ENCODE assay signal across 21 mouse cellular contexts in the genomic region with DNA sequence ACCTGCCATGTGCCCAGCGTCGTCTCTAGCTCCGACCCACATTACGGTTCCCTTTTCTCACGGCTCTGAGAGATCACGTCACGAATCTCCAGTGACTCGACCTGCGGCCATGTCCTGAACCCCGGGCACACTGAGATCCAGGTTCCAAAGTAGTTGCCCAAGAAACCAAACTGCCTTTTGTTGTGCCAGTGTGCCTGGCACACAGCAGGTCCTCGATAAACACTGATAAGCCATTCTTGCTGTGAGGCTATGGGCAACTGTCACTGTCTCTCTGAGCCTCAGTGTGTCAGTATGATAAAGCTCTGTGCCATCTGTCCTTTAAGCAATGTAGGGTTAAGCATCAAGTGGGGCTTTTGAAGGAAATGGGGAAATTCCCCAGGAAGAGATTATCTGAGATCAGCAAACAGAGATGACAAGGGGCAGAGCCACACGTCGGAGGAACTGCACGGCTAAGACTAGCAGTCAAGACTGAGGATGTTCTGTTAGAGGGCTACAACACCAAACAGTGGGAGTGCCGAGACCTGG. TPM values are rescaled to one million over a fixed set of nuclear protein-coding genes. Genes with fewer than 3 reads are reported as not detected.
DNase-seq lines count a peak whose midpoint lies in the region; ATAC-seq and TF ChIP-seq lines count a peak whose summit lies in the region.
"Had no signal": no experiment of that assay in that cellular context is flagged by ENCODE, and none has a peak within 500 bp of the region (broad histone marks: within the 10 kb centered on the region; RNA-seq: fewer than 3 reads in every experiment).

No protein-coding gene starts in this region.

- no peaks in the 10 kb centered on the region for H3K36me3 ChIP-seq in hindbrain, embryonic 10.5 days
- H3K36me3 ChIP-seq in hindbrain, embryonic 16.5 days (ENCODE audit: control insufficient read depth, insufficient read depth, low read length): no peaks in the 10 kb centered on the region
- H3K36me3 ChIP-seq: liver, embryonic 15.5 days; midbrain, embryonic 15.5 days had no signal

- no peak for TF ChIP-seq POLR2A in bone marrow macrophage, adult 2 months (IDR thresholded peaks at IDR 0.05; ENCODE audit: borderline replicate concordance, low read depth, low read length)

- WGBS in hindbrain, embryonic 10.5 days: 89% methylated on average over 15 of the region's 15 CpGs
- 82% methylated on average over 15 of the region's 15 CpGs for WGBS in hindbrain, embryonic 16.5 days

- TF ChIP-seq CTCF in bone marrow macrophage, adult 2 months (IDR thresholded peaks at IDR 0.05; ENCODE audit: low read depth, low read length): no peak

- no peak overlapping the region for H3K4me3 ChIP-seq in hindbrain, embryonic 10.5 days
- H3K4me3 ChIP-seq in hindbrain, embryonic 16.5 days (ENCODE audit: low read length): no peak overlapping the region
- peak overlapping the region; percentile 3; the same call in 1 of the 2 replicates for H3K4me3 ChIP-seq in bone marrow macrophage, adult 2 months (ENCODE audit: insufficient read depth, low read length)
- H3K4me3 ChIP-seq: forebrain, embryonic 13.5 days; liver, embryonic 15.5 days; midbrain, embryonic 15.5 days had no signal

- no peak for DNase-seq in hindbrain, embryonic 10.5 days (ENCODE audit: low spot score)
- peak; percentile 81 for DNase-seq in CD4-positive, CD25-positive, alpha-beta regulatory T cell, adult 2 months (ENCODE audit: low read depth, low spot score)
- no peak for DNase-seq in adrenal gland, postnatal 36 days
- DNase-seq in thymus, postnatal 36 days: no peak
- DNase-seq in urinary bladder, postnatal 36 days (ENCODE audit: low spot score in 2 of 2): no peak
- DNase-seq: cerebellum, adult 8-10 months; embryo, embryonic 11 days; heart, postnatal 4 days; kidney, postnatal 36 days; lung, postnatal 36 days; right cerebral cortex, postnatal 4 days; thymus, adult 2 months had no signal

- H3K4me1 ChIP-seq in hindbrain, embryonic 10.5 days (replicated peaks): peaks cover 23% of the 10 kb centered on the region
- no peaks in the 10 kb centered on the region for H3K4me1 ChIP-seq in hindbrain, embryonic 16.5 days (ENCODE audit: control insufficient read depth, insufficient read depth, low read depth, low read length)
- peaks cover 22% of the 10 kb centered on the region for H3K4me1 ChIP-seq in bone marrow macrophage, adult 2 months (ENCODE audit: control insufficient read depth, insufficient read depth, low read length)
- H3K4me1 ChIP-seq: forebrain, embryonic 13.5 days; midbrain, embryonic 15.5 days had no signal

- peaks cover 15% of the 10 kb centered on the region for H3K27me3 ChIP-seq in hindbrain, embryonic 10.5 days (ENCODE audit: insufficient read depth, poor library complexity, severe bottlenecking)
- H3K27me3 ChIP-seq in hindbrain, embryonic 16.5 days (replicated peaks; ENCODE audit: control insufficient read depth, insufficient read depth, low read length): no peaks in the 10 kb centered on the region; the same call in 1 of the 2 replicates
- H3K27me3 ChIP-seq: forebrain, embryonic 13.5 days; liver, embryonic 15.5 days had no signal

- peak overlapping the region; percentile 8; the same call in 1 of the 2 replicates for H3K27ac ChIP-seq in hindbrain, embryonic 10.5 days
- no peak overlapping the region for H3K27ac ChIP-seq in hindbrain, embryonic 16.5 days (ENCODE audit: low read depth, low read length)
- peak overlapping the region; percentile 59 for H3K27ac ChIP-seq in bone marrow macrophage, adult 2 months (ENCODE audit: insufficient read depth, low read depth, low read length)
- H3K27ac ChIP-seq: forebrain, embryonic 13.5 days; liver, embryonic 15.5 days; midbrain, embryonic 15.5 days had no signal

- H3K9ac ChIP-seq in hindbrain, embryonic 16.5 days (ENCODE audit: low read depth, low read length): no peak overlapping the region
- H3K9ac ChIP-seq: forebrain, embryonic 13.5 days; liver, embryonic 15.5 days; midbrain, embryonic 15.5 days had no signal

- no peaks in the 10 kb centered on the region for H3K9me3 ChIP-seq in hindbrain, embryonic 10.5 days
- H3K9me3 ChIP-seq in hindbrain, embryonic 16.5 days (ENCODE audit: control insufficient read depth, low read length): no peaks in the 10 kb centered on the region
- H3K9me3 ChIP-seq: forebrain, embryonic 13.5 days; liver, embryonic 15.5 days; midbrain, embryonic 15.5 days had no signal

- no peak for ATAC-seq in hindbrain, embryonic 16.5 days
- peak; percentile 21; the same call in 1 of the 2 replicates for ATAC-seq in megakaryocyte, adult 5-6 weeks (ENCODE audit: poor library complexity, severe bottlenecking)
- ATAC-seq: forebrain, embryonic 13.5 days; intestine, embryonic 16.5 days; midbrain, embryonic 15.5 days had no signal

- no peak overlapping the region for H3K4me2 ChIP-seq in hindbrain, embryonic 16.5 days (ENCODE audit: low read length)
- H3K4me2 ChIP-seq: forebrain, embryonic 13.5 days; heart, embryonic 11.5 days; liver, embryonic 15.5 days; midbrain, embryonic 15.5 days had no signal

RNA-seq across cellular contexts. Expression of a gene that starts 4.2 kb away (rescaled TPM):
- 3.0 and 4.5 TPM in 2 replicates for polyA plus RNA-seq in hindbrain, embryonic 10.5 days (2016; fragmentation: Nextera tagmentation; extraction: Ambion mirVana)
- 0.61 and 0.75 TPM in 2 replicates for polyA plus RNA-seq in hindbrain, embryonic 16.5 days (2015; fragmentation: Nextera tagmentation; extraction: Ambion mirVana)
- 30.9 and 39.0 TPM in 2 replicates for polyA plus RNA-seq in bone marrow macrophage, adult 2 months (2012; ENCODE audit: insufficient read depth, insufficient read length, missing spikeins)
- total RNA-seq in megakaryocyte, adult 5-6 weeks (2015): 1.5 and 2.1 TPM in 2 replicates
- 0.33 and 1.7 TPM in 2 replicates for total RNA-seq in megakaryocyte, adult 5-6 weeks (2017)
- under 1 TPM; 0.66 to 0.93 TPM for total RNA-seq in adrenal gland, postnatal 36 days (2021)
- polyA plus RNA-seq: forebrain, embryonic 13.5 days had no signal

RNA-seq across cellular contexts. Expression of a gene that starts 15.9 kb away (rescaled TPM):
- polyA plus RNA-seq in hindbrain, embryonic 10.5 days (2016; fragmentation: Nextera tagmentation; extraction: Ambion mirVana): 1.2 and 1.3 TPM in 2 replicates
- 19.0 TPM in 2 replicates for polyA plus RNA-seq in hindbrain, embryonic 16.5 days (2015; fragmentation: Nextera tagmentation; extraction: Ambion mirVana)
- 30.7 and 33.7 TPM in 2 replicates for polyA plus RNA-seq in bone marrow macrophage, adult 2 months (2012; ENCODE audit: insufficient read depth, insufficient read length, missing spikeins)
- total RNA-seq in megakaryocyte, adult 5-6 weeks (2015): 0.52 TPM in 1 of 2 replicates, not detected in the other
- total RNA-seq in megakaryocyte, adult 5-6 weeks (2017): 0.28 and 0.59 TPM in 2 replicates
- 10 to 100 TPM; 16.5 to 16.7 TPM for total RNA-seq in adrenal gland, postnatal 36 days (2021)

RNA-seq across cellular contexts. Expression of a gene that starts 34.4 kb away (rescaled TPM):
- polyA plus RNA-seq in hindbrain, embryonic 10.5 days (2016; fragmentation: Nextera tagmentation; extraction: Ambion mirVana): 7.9 and 10.8 TPM in 2 replicates
- 0.43 and 0.95 TPM in 2 replicates for polyA plus RNA-seq in hindbrain, embryonic 16.5 days (2015; fragmentation: Nextera tagmentation; extraction: Ambion mirVana)
- 0.91 TPM in 1 of 2 replicates, not detected in the other for polyA plus RNA-seq in bone marrow macrophage, adult 2 months (2012; ENCODE audit: insufficient read depth, insufficient read length, missing spikeins)
- total RNA-seq in megakaryocyte, adult 5-6 weeks (2015): not detected in 2 replicates
- not detected in 2 replicates for total RNA-seq in megakaryocyte, adult 5-6 weeks (2017)
- 1 to 10 TPM; 1.5 to 2.3 TPM for total RNA-seq in adrenal gland, postnatal 36 days (2021)
- total RNA-seq: left cerebral cortex, postnatal 36 days had no signal
- polyA plus RNA-seq: forebrain, embryonic 13.5 days; midbrain, embryonic 15.5 days had no signal

RNA-seq across cellular contexts. Expression of a gene that starts 44.8 kb away (rescaled TPM):
- 111 and 144 TPM in 2 replicates for polyA plus RNA-seq in hindbrain, embryonic 10.5 days (2016; fragmentation: Nextera tagmentation; extraction: Ambion mirVana)
- 203 and 222 TPM in 2 replicates for polyA plus RNA-seq in hindbrain, embryonic 16.5 days (2015; fragmentation: Nextera tagmentation; extraction: Ambion mirVana)
- 63.6 and 99.3 TPM in 2 replicates for polyA plus RNA-seq in bone marrow macrophage, adult 2 months (2012; ENCODE audit: insufficient read depth, insufficient read length, missing spikeins)
- 74.2 and 76.0 TPM in 2 replicates for total RNA-seq in megakaryocyte, adult 5-6 weeks (2015)
- total RNA-seq in megakaryocyte, adult 5-6 weeks (2017): 34.1 and 35.3 TPM in 2 replicates
- total RNA-seq in adrenal gland, postnatal 36 days (2021): 10 to 100 TPM; 36.7 to 59.1 TPM

RNA-seq across cellular contexts. Expression of a gene that starts 51.8 kb away (rescaled TPM):
- 2.3 and 6.3 TPM in 2 replicates for polyA plus RNA-seq in hindbrain, embryonic 10.5 days (2016; fragmentation: Nextera tagmentation; extraction: Ambion mirVana)
- 0.50 and 0.65 TPM in 2 replicates for polyA plus RNA-seq in hindbrain, embryonic 16.5 days (2015; fragmentation: Nextera tagmentation; extraction: Ambion mirVana)
- polyA plus RNA-seq in bone marrow macrophage, adult 2 months (2012; ENCODE audit: insufficient read depth, insufficient read length, missing spikeins): 0.27 and 0.78 TPM in 2 replicates
- total RNA-seq in megakaryocyte, adult 5-6 weeks (2015): 0.13 TPM in 1 of 2 replicates, not detected in the other
- 0.07 TPM in 1 of 2 replicates, not detected in the other for total RNA-seq in megakaryocyte, adult 5-6 weeks (2017)
- 1 to 10 TPM; 2.7 to 5.4 TPM for total RNA-seq in adrenal gland, postnatal 36 days (2021)
- polyA plus RNA-seq: liver, embryonic 15.5 days had no signal
